Mouse (Mus musculus) lung, adult 10 weeks (tissue): ENCODE measurements around the gene Comtd1. TPM values are rescaled to one million over a fixed set of nuclear protein-coding genes. Genes with fewer than 3 reads are reported as not detected.

Experiments
- polyA plus RNA-seq: library from polyadenylated mRNA; stranded (reverse); fragments of 350-450 nt; fragmentation: Illumina TruSeq; extraction: RNeasy Lipid Tissue Mini Kit (QIAGEN cat#74804); gene quantifications from one replicate; pipeline ENCODE4 v1.2.3, GENCODE M21; 2014; ENCODE audit warnings: low read depth, low replicate concordance; ENCODE audit not compliant: insufficient read depth

The Comtd1 gene
- polyA plus RNA-seq, result 14.8 TPM

GRCm38 (mm10) chr14:21848166-21849154 is at the start of gene Comtd1:
Gene Comtd1 (minus strand): TSS chr14:21848977.

DNA sequence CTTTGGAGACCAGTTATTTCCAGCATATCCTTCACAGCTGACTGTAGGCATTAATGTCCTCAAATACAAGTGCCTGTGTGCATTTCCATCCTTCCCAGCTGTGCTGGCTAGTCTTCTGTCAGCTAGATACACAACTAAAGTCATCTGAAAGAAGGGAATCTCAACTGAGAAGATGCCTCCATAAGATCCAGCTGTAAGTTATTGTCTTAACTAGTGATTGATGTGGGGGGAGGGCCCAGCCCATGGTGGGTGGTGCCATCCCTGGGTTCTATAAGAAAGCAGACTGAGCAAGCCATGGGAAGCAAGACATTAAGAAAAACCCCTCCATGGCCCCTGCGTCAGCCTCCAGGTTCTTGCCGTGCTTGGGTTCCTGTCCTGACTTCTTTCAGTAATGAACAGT is 23.8 kb downstream of the Comtd1 start, which contains the start of gene Vdac2:
Vdac2 (plus strand) TSS at position 301 of the 400 bp plus-strand sequence.

Other genes starting within 250 kb of the Comtd1 start
- not detected for gene Dupd1, start 134.4 kb downstream of the Comtd1 start, polyA plus RNA-seq
- 5.0 TPM for gene Samd8, start 98.4 kb downstream of the Comtd1 start, polyA plus RNA-seq
- not detected for gene Dusp13, start 97.8 kb downstream of the Comtd1 start, polyA plus RNA-seq
- 126 TPM for gene Vdac2, start 23.7 kb downstream of the Comtd1 start, polyA plus RNA-seq
- gene Zfp503, start 140.6 kb upstream of the Comtd1 start, polyA plus RNA-seq, result 13.0 TPM
- 10.6 TPM for gene Lrmda, start 170.7 kb upstream of the Comtd1 start, polyA plus RNA-seq